Mouse (Mus musculus) neutrophil, adult 59 days (primary cell): ENCODE measurements around the gene Riox2. TPM values are rescaled to one million over a fixed set of nuclear protein-coding genes. Genes with fewer than 3 reads are reported as not detected.

Source experiments
- total RNA-seq, 2 experiments: library from RNA; stranded (reverse); gene quantifications; 1 replicate in 1 of 2; 2 replicates in 1 of 2; pipeline ENCODE4 v1.2.4; 2023

Riox2 gene
- total RNA-seq, result 10 to 100 TPM; 14.7 to 18.7 TPM

GRCm38 (mm10) chr16:59471637-59472278 lies at the start of gene Riox2:
TSS of gene Riox2 (plus strand) at chr16:59471775.

Other genes with a start within 250 kb of the Riox2 start
- gene Olfr201, start 199.1 kb upstream of the Riox2 start, total RNA-seq, result not detected
- gene Olfr202, start 185.0 kb upstream of the Riox2 start, total RNA-seq, result not detected
- not detected for gene Olfr203, start 172.9 kb upstream of the Riox2 start, total RNA-seq
- gene Olfr204, start 153.5 kb upstream of the Riox2 start, total RNA-seq, result not detected
- not detected for gene Olfr205, start 140.6 kb upstream of the Riox2 start, total RNA-seq
- gene Olfr206, start 122.5 kb upstream of the Riox2 start, total RNA-seq, result not detected
- gene Olfr209, start 107.8 kb upstream of the Riox2 start, total RNA-seq, result not detected
- gene Gabrr3, start 64.4 kb upstream of the Riox2 start, total RNA-seq, result not detected
- gene Crybg3, start 129.2 kb downstream of the Riox2 start, total RNA-seq, result 10 to 100 TPM; 12.3 to 19.1 TPM
- 1 to 10 TPM in 1 of 2 experiments, under 1 TPM in 1; 0.62 to 1.6 TPM for gene Arl6, start 167.6 kb downstream of the Riox2 start, total RNA-seq